Mouse (Mus musculus): ENCODE results near the gene Wrnip1.
"Not testable (repeated sequence)": the region's sequence is repeated elsewhere in the genome, so short reads cannot be mapped to it uniquely, and the experiment has no call there.

Gene Wrnip1

GRCm38 (mm10) chr13:32853073-32853472 lies 51.2 kb downstream of the Wrnip1 start:
- DNase-seq: no peak

GRCm38 (mm10) chr13:32860821-32861220 lies 59.0 kb downstream of the Wrnip1 start:
- no peak for DNase-seq

- DNase-seq: no peak
These were observed 61.6 kb downstream of the Wrnip1 start for GRCm38 (mm10) chr13:32863456-32863855.

- not testable (repeated sequence) for DNase-seq
These were observed 62.7 kb downstream of the Wrnip1 start for GRCm38 (mm10) chr13:32864529-32864928.

GRCm38 (mm10) chr13:32865591-32865990 lies 63.8 kb downstream of the Wrnip1 start:
- DNase-seq: no peak

- peak; percentile 67 for DNase-seq
These were observed 64.6 kb downstream of the Wrnip1 start for GRCm38 (mm10) chr13:32866484-32866883.

GRCm38 (mm10) chr13:32867030-32867429 lies 65.2 kb downstream of the Wrnip1 start:
- DNase-seq: no peak

GRCm38 (mm10) chr13:32868233-32868632 lies 66.4 kb downstream of the Wrnip1 start:
- DNase-seq: not testable (repeated sequence)

- no peak for DNase-seq
These were observed 67.0 kb downstream of the Wrnip1 start for GRCm38 (mm10) chr13:32868843-32869242.
